Mouse (Mus musculus) inflammation-experienced regulatory T-cells (primary cell): ENCODE measurements around the gene Hist1h2ad. TPM values are rescaled to one million over a fixed set of nuclear protein-coding genes. Genes with fewer than 3 reads are reported as not detected.

ENCODE experiments used
- polyA plus RNA-seq, 2 experiments: library from polyadenylated mRNA; unstranded; fragments of 100-300 nt; shearing (Covaris generic); gene quantifications; one replicate each; pipeline ENCODE4 v1.2.1; 2017

Hist1h2ad gene
- polyA plus RNA-seq, 2 experiments from 2014 or later: 0.35 TPM; not detected in 1

Other genes starting within 250 kb of the Hist1h2ad start
- 10 to 100 TPM; 17.0 to 20.0 TPM for gene Zfp322a, start 205.2 kb upstream of the Hist1h2ad start, polyA plus RNA-seq
- gene Abt1, start 150.5 kb upstream of the Hist1h2ad start, polyA plus RNA-seq: 10 to 100 TPM in 1 of 2 experiments, 1 to 10 TPM in 1; 9.8 to 10.9 TPM
- 1 to 10 TPM in 1 of 2 experiments, under 1 TPM in 1; 0.16 to 2.6 TPM for gene Btn1a1, start 108.5 kb upstream of the Hist1h2ad start, polyA plus RNA-seq
- under 1 TPM in 1 of 2 experiments, not detected in 1; 0.17 TPM for gene Btn2a2, start 85.5 kb upstream of the Hist1h2ad start, polyA plus RNA-seq
- gene Hist1h4h, start 43.3 kb upstream of the Hist1h2ad start, polyA plus RNA-seq: 10 to 100 TPM in 1 of 2 experiments, 1 to 10 TPM in 1; 7.1 to 14.6 TPM
- not detected for gene Hist1h2af, start 40.5 kb upstream of the Hist1h2ad start, polyA plus RNA-seq
- gene Hist1h3g, start 39.0 kb upstream of the Hist1h2ad start, polyA plus RNA-seq: not detected
- gene Hist1h2bh, start 31.0 kb upstream of the Hist1h2ad start, polyA plus RNA-seq: 1 to 10 TPM in 1 of 2 experiments, under 1 TPM in 1; 0.52 to 5.2 TPM
- 1 to 10 TPM; 1.3 to 3.2 TPM for gene Hist1h3f, start 30.3 kb upstream of the Hist1h2ad start, polyA plus RNA-seq
- 1 to 10 TPM in 1 of 2 experiments, not detected in 1; 1.4 TPM for gene Hist1h4f, start 22.7 kb upstream of the Hist1h2ad start, polyA plus RNA-seq
- gene Hist1h1d, start 21.1 kb upstream of the Hist1h2ad start, polyA plus RNA-seq: 1 to 10 TPM in 1 of 2 experiments, under 1 TPM in 1; 0.99 to 2.4 TPM
- 1 to 10 TPM; 3.2 to 8.8 TPM for gene Hist1h3e, start 12.0 kb upstream of the Hist1h2ad start, polyA plus RNA-seq
- gene Hist1h2ae, start 3.2 kb upstream of the Hist1h2ad start, polyA plus RNA-seq: 1 to 10 TPM; 4.5 to 6.5 TPM
- gene Hist1h2bg, start 3.0 kb upstream of the Hist1h2ad start, polyA plus RNA-seq: 10 to 100 TPM in 1 of 2 experiments, 1 to 10 TPM in 1; 7.3 to 11.3 TPM
- gene Hist1h2bf, start 185 bp upstream of the Hist1h2ad start, polyA plus RNA-seq: 1 to 10 TPM in 1 of 2 experiments, not detected in 1; 1.5 TPM
- gene Hist1h3d, start 1.4 kb downstream of the Hist1h2ad start, polyA plus RNA-seq: under 1 TPM in 1 of 2 experiments, not detected in 1; 0.23 TPM
- gene Hist1h4d, start 7.2 kb downstream of the Hist1h2ad start, polyA plus RNA-seq: 10 to 100 TPM; 12.4 to 29.7 TPM
- gene Hist1h2be, start 46.7 kb downstream of the Hist1h2ad start, polyA plus RNA-seq: 1 to 10 TPM; 2.7 to 2.9 TPM
- gene Hist1h1e, start 48.2 kb downstream of the Hist1h2ad start, polyA plus RNA-seq: 10 to 100 TPM; 13.4 to 19.2 TPM
- 1 to 10 TPM; 2.2 to 4.6 TPM for gene Hist1h2ac, start 109.6 kb downstream of the Hist1h2ad start, polyA plus RNA-seq
- gene Hist1h2bc, start 109.8 kb downstream of the Hist1h2ad start, polyA plus RNA-seq: 1 to 10 TPM; 6.3 to 8.3 TPM
- under 1 TPM in 1 of 2 experiments, not detected in 1; 0.53 TPM for gene Hist1h1t, start 121.4 kb downstream of the Hist1h2ad start, polyA plus RNA-seq
- 10 to 100 TPM in 1 of 2 experiments, 1 to 10 TPM in 1; 4.3 to 11.5 TPM for gene Hist1h4c, start 124.1 kb downstream of the Hist1h2ad start, polyA plus RNA-seq
- gene Hfe, start 136.5 kb downstream of the Hist1h2ad start, polyA plus RNA-seq: under 1 TPM; 0.75 to 0.92 TPM
- gene Hist1h1c, start 164.4 kb downstream of the Hist1h2ad start, polyA plus RNA-seq: 10 to 100 TPM; 25.5 to 40.4 TPM
- gene Hist1h3c, start 171.2 kb downstream of the Hist1h2ad start, polyA plus RNA-seq: not detected
- under 1 TPM in 1 of 2 experiments, not detected in 1; 0.80 TPM for gene Hist1h2bb, start 172.4 kb downstream of the Hist1h2ad start, polyA plus RNA-seq
- gene Hist1h2ab, start 176.7 kb downstream of the Hist1h2ad start, polyA plus RNA-seq: 1 to 10 TPM in 1 of 2 experiments, under 1 TPM in 1; 0.42 to 2.0 TPM
- gene Hist1h3b, start 177.9 kb downstream of the Hist1h2ad start, polyA plus RNA-seq: not detected
- gene Hist1h4b, start 182.6 kb downstream of the Hist1h2ad start, polyA plus RNA-seq: 1 to 10 TPM; 6.9 to 9.9 TPM
- not detected for gene Hist1h4a, start 186.8 kb downstream of the Hist1h2ad start, polyA plus RNA-seq
- gene Hist1h3a, start 188.0 kb downstream of the Hist1h2ad start, polyA plus RNA-seq: 10 to 100 TPM in 1 of 2 experiments, 1 to 10 TPM in 1; 5.0 to 15.8 TPM
- 1 to 10 TPM; 1.0 to 1.6 TPM for gene Hist1h1a, start 189.3 kb downstream of the Hist1h2ad start, polyA plus RNA-seq
- gene Trim38, start 195.5 kb downstream of the Hist1h2ad start, polyA plus RNA-seq: under 1 TPM; 0.07 to 0.47 TPM
- gene Slc17a2, start 232.6 kb downstream of the Hist1h2ad start, polyA plus RNA-seq: under 1 TPM; 0.04 to 0.13 TPM